Mouse (Mus musculus): ENCODE measurements around the gene T2. TPM values are rescaled to one million over a fixed set of nuclear protein-coding genes. Genes with fewer than 3 reads are reported as not detected.

T2 gene
- total RNA-seq, 2 experiments from 2014 or later, result not detected

- no peak for DNase-seq
- intact Hi-C loops (cut with DNase I), result no loop called here
Observed at GRCm38 (mm10) chr17:8408589-8409295, 53.0 kb downstream of the T2 start.

- intact Hi-C loops (cut with DNase I), result no loop called here
- DNase-seq, result no peak
Observed at GRCm38 (mm10) chr17:8410330-8410729, 54.5 kb downstream of the T2 start.

GRCm38 (mm10) chr17:8413656-8414055 is 57.9 kb downstream of the T2 start:
- DNase-seq, result no peak
- intact Hi-C loops (cut with DNase I), result no loop called here

- intact Hi-C loops (cut with DNase I), result no loop called here
- DNase-seq, result no peak
Observed at GRCm38 (mm10) chr17:8415533-8415932, 59.7 kb downstream of the T2 start.

GRCm38 (mm10) chr17:8416865-8417264 is 61.1 kb downstream of the T2 start:
- intact Hi-C loops (cut with DNase I), result no loop called here
- DNase-seq, result no peak

- intact Hi-C loops (cut with DNase I), result no loop called here
- DNase-seq, result no peak
Observed at GRCm38 (mm10) chr17:8420739-8421138, 64.9 kb downstream of the T2 start.

- intact Hi-C loops (cut with DNase I), result no loop called here
- no peak for DNase-seq
Observed at GRCm38 (mm10) chr17:8421517-8421916, 65.7 kb downstream of the T2 start.

GRCm38 (mm10) chr17:8423283-8423682 is 67.5 kb downstream of the T2 start:
- intact Hi-C loops (cut with DNase I), result no loop called here
- DNase-seq, result no peak

- intact Hi-C loops (cut with DNase I), result no loop called here
Observed at GRCm38 (mm10) chr17:8429436-8429835, 73.6 kb downstream of the T2 start.

GRCm38 (mm10) chr17:8429896-8430295 is 74.1 kb downstream of the T2 start:
- intact Hi-C loops (cut with DNase I), result no loop called here
- no peak for DNase-seq

More at GRCm38 (mm10) chr17:8429436-8429835, 73.6 kb downstream of the T2 start:
- DNase-seq, result no peak

GRCm38 (mm10) chr17:8432179-8432800 is 76.5 kb downstream of the T2 start:
- DNase-seq, result no peak
- intact Hi-C loops (cut with DNase I), result no loop called here

- no peak for DNase-seq
- intact Hi-C loops (cut with DNase I), result no loop called here
Observed at GRCm38 (mm10) chr17:8433121-8433977, 77.6 kb downstream of the T2 start.

- DNase-seq, result no peak
- intact Hi-C loops (cut with DNase I), result no loop called here
Observed at GRCm38 (mm10) chr17:8433978-8434960, 78.5 kb downstream of the T2 start, which contains the start of gene T. TSS of gene T (plus strand) at chr17:8434423.

GRCm38 (mm10) chr17:8436184-8436583 is 80.4 kb downstream of the T2 start:
- intact Hi-C loops (cut with DNase I), result no loop called here
- no peak for DNase-seq

GRCm38 (mm10) chr17:8444062-8444461 is 88.3 kb downstream of the T2 start:
- DNase-seq, result no peak
- intact Hi-C loops (cut with DNase I), result no loop called here

GRCm38 (mm10) chr17:8447676-8448192 is 91.9 kb downstream of the T2 start:
- intact Hi-C loops (cut with DNase I), result no loop called here
- no peak for DNase-seq

GRCm38 (mm10) chr17:8448324-8448723 is 92.5 kb downstream of the T2 start:
- DNase-seq, result no peak
- intact Hi-C loops (cut with DNase I), result no loop called here

GRCm38 (mm10) chr17:8455196-8455595 is 99.4 kb downstream of the T2 start:
- DNase-seq, result no peak
- intact Hi-C loops (cut with DNase I), result loop anchor here (10.0 kb wide), 1 partner anchor 490 kb away; no protein-coding TSS in a partner anchor

- intact Hi-C loops (cut with DNase I), result loop anchor here (10.0 kb wide), 1 partner anchor 489 kb away; no protein-coding TSS in a partner anchor
- no peak for DNase-seq
Observed at GRCm38 (mm10) chr17:8455601-8456000, 99.8 kb downstream of the T2 start.
